Mouse (Mus musculus) urinary bladder, postnatal 14 days (tissue): Measurements from ENCODE around the gene Asb1.

ENCODE experiments used
- DNase-seq: peaks from one replicate; pipeline ENCODE4 v3.0.0; 2021; ENCODE audit warnings: low spot score

Asb1 gene

DNA sequence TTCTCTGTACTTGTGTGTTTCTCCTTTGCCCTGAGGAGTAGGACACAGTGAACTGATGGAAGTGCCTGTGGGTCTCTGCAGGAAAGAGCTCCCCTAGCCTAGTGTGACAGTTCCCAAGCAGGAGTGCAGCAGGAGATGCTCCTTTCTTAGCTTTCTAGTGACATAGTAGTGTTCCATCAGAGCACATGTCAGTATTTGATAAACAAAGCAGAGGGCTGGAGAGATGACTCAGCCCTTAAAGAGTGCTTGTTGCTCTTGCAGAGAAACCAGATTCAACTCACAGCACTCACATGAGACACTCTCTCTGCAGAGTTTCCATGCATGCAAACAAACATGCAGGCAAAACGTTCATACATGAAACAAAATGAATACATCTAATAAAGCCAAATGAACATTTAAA, 4.9 kb downstream of the Asb1 start:
- no peak for DNase-seq

DNA sequence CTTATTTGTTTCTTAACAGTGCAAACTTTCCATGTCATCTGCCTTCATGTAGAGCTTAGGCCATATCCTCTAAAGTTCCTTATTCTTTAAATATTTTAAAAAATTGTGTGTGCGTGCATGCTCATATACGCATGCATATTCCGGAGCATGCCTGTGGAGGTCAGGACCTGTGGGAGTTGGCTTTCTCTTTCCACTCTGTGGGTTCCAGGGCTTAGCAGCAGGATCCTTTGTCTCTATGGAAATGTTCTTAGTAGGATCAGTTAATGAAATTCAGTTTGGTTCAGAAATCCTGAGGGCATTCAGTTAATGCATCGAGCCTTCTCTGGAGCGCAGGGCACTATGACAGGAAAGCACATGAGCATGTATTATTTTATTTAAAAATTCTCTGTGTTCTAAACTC, 7.2 kb downstream of the Asb1 start:
- no peak for DNase-seq

- no peak for DNase-seq
Observed at GRCm38 (mm10) chr1:91549073-91549472, 8.7 kb downstream of the Asb1 start.

DNA sequence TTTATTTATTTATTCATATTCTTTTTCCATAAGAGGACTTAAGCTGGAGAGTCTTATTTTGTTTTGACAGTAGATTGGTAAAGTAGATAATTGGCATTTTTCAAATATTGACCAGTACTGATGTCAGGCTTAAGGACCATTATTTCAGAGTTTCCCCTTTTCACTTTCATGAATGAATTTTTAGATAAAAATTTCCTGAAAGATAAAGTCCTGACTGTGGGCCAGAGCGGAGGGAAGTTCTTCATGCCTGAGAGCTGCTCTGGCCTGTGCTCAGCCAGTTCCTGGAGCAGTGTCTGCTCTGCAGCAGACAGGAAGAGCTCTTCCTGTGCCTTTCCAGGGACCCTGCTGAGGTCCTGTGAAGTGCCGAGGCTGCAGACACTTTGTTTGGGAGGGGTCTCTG, 16.8 kb downstream of the Asb1 start:
- no peak for DNase-seq

GRCm38 (mm10) chr1:91561226-91561625, 20.9 kb downstream of the Asb1 start:
- no peak for DNase-seq

DNA sequence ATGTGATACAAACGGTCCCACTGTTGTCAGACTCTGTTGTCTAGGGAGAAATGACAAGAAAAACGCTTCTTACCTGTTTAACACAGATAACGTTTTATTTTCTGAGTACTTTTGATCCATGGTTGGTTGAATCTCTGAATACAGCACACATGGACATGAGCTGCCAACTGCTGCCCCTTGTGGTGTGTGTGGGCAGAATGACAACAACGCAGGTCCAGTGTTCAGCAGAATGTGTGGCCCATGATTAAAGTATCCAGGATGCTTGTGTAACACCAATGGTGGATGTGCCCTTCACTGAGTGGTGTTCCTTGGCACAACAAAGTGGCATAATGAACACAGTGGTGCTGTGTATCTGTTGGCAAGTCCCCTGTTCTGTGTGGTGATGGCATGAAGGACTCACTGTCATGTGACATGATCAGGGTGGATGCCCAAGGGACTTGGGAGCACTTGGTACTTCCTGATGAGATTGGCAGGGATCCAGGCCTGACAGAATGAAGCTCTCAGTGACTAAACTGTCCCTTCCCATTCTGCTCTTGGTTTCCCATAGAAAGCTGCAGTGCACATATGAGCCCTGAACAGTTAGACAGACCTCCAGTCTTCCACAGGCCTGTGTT, 22.7 kb downstream of the Asb1 start:
- no peak for DNase-seq

GRCm38 (mm10) chr1:91564004-91564403, 23.7 kb downstream of the Asb1 start:
- DNase-seq: no peak

- DNase-seq: no peak
Observed at GRCm38 (mm10) chr1:91564598-91564997, 24.3 kb downstream of the Asb1 start.

- no peak for DNase-seq
Observed at GRCm38 (mm10) chr1:91567269-91567668, 26.9 kb downstream of the Asb1 start.

- DNase-seq: no peak
Observed at GRCm38 (mm10) chr1:91572458-91572857, 32.1 kb downstream of the Asb1 start.

GRCm38 (mm10) chr1:91574208-91574607, 33.9 kb downstream of the Asb1 start:
- DNase-seq: peak; percentile 68

DNA sequence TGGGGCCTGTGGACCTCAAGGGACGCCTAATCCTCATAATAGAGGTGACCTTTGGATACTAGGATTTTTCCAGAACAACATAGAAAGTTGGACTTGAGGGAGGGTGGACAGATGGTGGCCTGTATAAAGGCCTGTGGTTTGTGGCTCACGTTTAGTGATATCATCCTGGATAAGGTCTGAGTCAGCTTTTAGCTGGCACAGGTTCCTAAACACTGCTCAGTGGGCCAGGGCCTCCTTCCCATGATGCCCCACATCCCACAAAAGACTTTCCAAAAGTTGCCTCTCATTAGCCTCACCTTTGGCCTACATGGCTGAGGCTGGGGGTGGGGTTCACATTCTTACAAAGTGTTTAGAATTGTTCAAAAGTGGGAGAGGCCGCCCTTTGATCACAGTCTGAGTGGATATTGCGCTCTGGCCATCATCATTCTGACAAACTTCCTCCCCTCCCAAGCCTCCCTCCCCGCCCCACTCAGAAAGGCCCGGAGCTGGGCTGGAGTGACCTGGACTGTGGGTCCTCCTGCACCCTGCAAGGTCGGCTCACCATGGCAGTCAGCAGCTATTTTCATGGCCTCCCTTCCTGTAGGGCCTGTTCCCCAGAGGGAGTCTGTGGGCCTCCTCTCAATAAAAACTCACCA, 37.7 kb downstream of the Asb1 start:
- peak; percentile 9 for DNase-seq

GRCm38 (mm10) chr1:91580503-91580902, 40.2 kb downstream of the Asb1 start:
- no peak for DNase-seq

DNA sequence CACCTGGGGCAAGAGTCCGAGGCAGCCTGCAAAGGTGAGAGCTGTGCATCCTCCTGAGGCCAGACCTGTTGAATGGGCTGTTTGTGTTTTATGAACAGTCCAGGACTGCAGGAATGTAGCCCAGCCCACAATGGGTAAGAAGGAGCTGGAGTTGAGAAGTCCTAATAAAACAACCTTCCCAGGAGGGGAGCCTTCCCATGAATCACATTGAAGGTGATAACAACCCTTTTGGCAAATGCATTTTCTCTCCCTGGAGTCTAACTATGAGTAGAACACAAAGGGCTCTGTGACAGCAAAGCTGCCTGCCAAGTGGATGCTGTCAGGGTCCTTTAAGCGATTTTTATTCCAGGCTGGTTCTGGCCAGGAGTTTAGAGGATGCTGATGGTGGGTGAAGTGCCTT, 40.9 kb downstream of the Asb1 start:
- DNase-seq: no peak

- no peak for DNase-seq
Observed at GRCm38 (mm10) chr1:91584969-91585835, 44.9 kb downstream of the Asb1 start.

- DNase-seq: no peak
Observed at GRCm38 (mm10) chr1:91589738-91590137, 49.4 kb downstream of the Asb1 start.

GRCm38 (mm10) chr1:91595521-91596020, 55.2 kb downstream of the Asb1 start:
- DNase-seq: no peak

DNA sequence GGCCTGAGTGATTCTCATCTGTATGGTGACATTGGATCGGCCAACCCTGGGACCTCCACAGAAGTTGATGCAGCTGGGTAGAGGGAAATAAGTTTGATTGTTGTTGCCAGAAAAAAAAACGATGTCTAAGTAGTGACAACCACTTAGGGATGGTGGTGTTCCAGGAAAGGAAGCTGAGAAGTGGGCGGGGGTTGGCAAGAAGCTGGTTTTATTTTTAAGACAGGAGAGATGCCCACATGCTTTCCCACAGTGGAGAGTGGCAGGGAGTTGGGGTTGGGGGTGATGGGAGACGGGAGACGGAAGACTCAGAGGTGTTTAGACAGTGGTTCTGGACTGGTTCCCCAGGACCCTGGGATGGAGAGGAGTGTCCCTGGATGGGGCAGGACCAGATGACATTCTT, 57.3 kb downstream of the Asb1 start:
- DNase-seq: no peak

- DNase-seq: peak; percentile 69
Observed at GRCm38 (mm10) chr1:91600671-91601361, 60.5 kb downstream of the Asb1 start.

GRCm38 (mm10) chr1:91601362-91602096, 61.2 kb downstream of the Asb1 start:
- no peak for DNase-seq

DNA sequence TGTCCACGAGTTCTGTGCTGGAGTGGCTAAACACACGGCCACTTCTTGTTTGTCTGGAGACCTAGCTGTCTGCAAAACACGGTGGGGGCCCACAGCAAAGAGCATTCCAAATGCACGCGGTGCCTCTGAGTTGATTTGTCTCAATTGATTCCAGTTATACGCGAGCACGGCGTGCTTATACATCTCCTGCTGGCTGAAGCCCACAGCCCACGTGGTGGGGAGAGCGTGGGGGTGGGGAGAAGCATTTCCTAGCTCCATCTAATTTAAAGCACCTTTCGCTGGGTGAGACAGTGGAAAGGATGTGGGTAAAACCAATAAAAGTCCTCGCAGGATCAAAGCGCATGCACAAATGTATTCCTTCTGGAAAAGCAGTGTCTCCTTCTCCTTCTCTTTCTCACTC, 65.3 kb downstream of the Asb1 start:
- DNase-seq: no peak

- DNase-seq: no peak
Observed at GRCm38 (mm10) chr1:91606701-91607100, 66.4 kb downstream of the Asb1 start.
